Mouse (Mus musculus): Measurements from ENCODE around the gene Otx2.
"Not testable (repeated sequence)": the region's sequence is repeated elsewhere in the genome, so short reads cannot be mapped to it uniquely, and the experiment has no call there.

Otx2 gene

GRCm38 (mm10) chr14:48653676-48654510 is 19.7 kb downstream of the Otx2 start:
- DNase-seq (ENCODE audit: low spot score in 2 of 2) = no peak

- DNase-seq (ENCODE audit: low spot score in 2 of 2) = no peak
These were observed 20.5 kb downstream of the Otx2 start for GRCm38 (mm10) chr14:48653081-48653480.

- no peak for DNase-seq (ENCODE audit: low spot score in 2 of 2)
These were observed 21.4 kb downstream of the Otx2 start for GRCm38 (mm10) chr14:48652256-48652655.

GRCm38 (mm10) chr14:48651471-48652211 is 22.0 kb downstream of the Otx2 start:
- DNase-seq (ENCODE audit: low spot score in 2 of 2) = no peak

DNA sequence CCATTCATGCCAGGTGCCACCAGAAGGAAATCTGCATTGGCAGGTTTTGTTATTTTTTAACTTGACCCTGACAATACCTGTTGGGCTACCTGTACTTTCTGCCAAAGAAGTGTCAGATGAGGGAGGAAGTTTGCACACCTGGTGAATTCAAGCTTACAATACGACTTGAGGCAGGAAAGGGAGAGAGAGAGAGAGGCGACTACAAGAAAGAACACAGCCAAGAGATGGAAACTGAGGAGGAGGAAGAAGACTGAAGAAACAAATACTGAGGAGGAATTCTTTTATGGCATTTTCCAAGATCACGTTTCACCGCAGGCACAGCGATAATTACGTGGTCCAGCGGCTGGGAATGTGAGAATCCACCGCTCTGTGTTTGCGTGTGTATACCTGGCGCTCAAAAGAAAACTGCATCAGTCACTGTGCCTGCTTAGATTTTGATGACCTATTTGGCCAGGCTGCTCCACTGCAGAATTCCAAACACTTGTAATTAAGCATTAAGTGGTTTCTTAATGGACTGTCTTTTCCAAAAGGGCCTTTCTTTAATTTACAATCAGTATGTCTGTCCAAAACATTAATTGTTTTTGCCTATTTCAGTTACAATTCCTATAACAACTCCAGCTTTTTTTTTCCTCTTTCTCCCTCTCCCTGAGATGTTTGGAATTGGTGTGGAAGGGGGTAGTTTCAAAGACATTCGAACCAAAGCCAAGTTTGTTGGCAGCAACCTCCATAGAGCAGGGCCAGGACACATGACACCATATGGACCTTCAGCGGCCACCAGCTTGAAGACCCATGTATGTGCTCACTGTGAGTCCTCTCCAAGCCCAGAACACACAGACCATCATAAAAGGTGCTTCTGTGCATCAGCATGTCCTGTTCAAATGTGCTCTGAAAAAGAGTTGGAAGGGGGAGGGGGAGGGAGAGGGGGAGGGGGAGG is 31.9 kb downstream of the Otx2 start:
- DNase-seq (ENCODE audit: low spot score in 2 of 2) = no peak

DNA sequence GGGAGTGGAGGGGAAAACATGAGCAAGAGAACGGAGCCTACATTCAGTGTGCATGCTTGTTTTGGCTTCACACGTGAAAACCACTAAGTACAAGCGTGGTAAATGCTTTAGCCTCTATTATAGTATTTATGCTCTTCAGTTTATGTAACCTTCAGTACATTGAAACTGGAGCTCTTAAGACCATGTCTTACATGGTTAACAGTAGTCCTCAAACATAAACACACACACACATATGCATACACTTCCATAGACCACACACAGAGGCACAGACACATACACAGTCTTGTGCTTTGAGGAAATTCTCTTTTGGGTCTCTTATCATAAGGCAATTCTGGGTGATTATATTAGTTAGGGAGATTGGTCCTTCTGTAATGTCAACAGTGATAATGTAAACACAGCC is 40.5 kb downstream of the Otx2 start:
- DNase-seq (ENCODE audit: low spot score in 2 of 2) = no peak

DNA sequence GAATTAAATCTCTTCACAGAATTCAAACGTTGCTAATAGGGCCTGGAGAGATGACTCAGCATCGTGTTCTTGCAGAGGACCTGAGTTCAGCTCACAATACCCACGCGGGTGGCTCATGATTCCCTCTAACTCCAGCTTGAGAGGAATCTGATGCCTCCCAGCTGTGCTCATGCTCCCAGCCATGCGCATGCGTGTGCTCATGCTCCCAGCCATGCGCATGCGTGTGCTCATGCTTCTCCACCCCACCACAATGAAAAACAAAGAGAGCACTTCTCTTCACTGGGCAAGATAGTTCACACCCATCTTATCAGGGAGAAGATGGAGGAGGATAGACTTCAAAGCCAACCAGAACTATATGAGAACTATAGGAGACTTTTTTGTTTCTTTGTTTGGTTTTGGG is 41.3 kb downstream of the Otx2 start:
- DNase-seq (ENCODE audit: low spot score in 2 of 2) = no peak

GRCm38 (mm10) chr14:48631486-48631885 is 42.1 kb downstream of the Otx2 start:
- no peak for DNase-seq (ENCODE audit: low spot score in 2 of 2)

DNA sequence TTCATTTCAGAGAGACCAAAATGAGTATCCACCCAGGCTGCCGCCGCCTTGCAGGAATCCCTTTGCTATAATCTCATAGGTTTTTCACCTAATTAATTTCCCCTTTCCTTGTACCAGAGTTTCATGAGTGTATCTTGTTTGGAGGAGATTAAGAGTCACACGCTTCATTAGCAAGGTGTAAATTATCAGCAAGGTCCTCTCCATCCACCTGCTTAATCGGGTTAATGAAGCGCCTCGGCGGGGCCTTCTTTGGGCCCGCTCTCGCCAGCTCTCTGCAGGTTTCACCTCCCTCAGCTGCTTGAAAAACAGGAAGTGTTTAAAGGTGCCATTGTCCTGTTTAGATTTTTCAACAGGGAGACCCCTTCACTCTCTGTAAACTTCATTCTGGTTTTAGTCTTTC is 44.2 kb downstream of the Otx2 start:
- DNase-seq (ENCODE audit: low spot score in 2 of 2) = no peak

GRCm38 (mm10) chr14:48626271-48626670 is 47.3 kb downstream of the Otx2 start:
- DNase-seq (ENCODE audit: low spot score in 2 of 2) = no peak

GRCm38 (mm10) chr14:48625331-48625694 is 48.3 kb downstream of the Otx2 start:
- DNase-seq (ENCODE audit: low spot score in 2 of 2) = no peak

GRCm38 (mm10) chr14:48624596-48625330 is 48.9 kb downstream of the Otx2 start:
- DNase-seq (ENCODE audit: low spot score in 2 of 2) = no peak

DNA sequence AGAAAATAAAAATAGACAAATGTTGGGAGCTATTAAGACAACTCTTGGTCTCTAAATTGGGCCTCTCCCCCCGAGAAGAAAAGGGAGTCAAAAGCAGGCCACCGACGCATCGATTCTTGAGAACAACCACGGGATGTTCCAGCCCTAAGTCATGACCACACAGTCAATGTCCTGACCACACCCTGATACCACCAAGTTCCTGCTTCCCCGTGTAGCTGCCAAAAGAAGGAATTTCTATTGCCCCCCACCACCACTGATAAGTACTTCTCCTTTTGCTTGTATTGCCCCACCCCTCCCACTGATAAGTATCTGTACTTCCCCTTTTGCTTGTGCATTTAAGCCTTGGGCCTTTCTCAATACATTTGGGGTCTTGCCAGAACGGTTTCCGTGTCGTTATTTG is 50.9 kb downstream of the Otx2 start:
- not testable (repeated sequence) for DNase-seq (ENCODE audit: low spot score in 2 of 2)

DNA sequence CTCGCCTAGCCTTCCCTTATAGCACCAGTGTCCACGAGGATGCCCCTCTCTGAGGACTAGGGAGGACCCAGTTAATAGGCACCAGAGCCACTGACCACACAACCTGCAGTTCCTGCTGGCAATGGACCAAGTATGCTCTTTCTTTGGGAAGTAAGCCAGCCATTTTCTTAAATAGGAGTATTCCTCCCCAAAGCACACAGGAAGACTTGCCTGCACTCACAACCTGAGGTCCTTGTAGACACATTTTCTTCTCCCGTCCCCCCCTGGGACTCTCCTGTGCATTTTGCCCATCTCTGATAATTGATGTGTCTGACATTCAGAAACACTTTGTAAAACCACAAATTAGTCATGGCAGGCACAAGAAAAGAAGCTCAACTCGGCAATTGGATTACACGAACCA is 57.3 kb downstream of the Otx2 start:
- no peak for DNase-seq (ENCODE audit: low spot score in 2 of 2)

DNA sequence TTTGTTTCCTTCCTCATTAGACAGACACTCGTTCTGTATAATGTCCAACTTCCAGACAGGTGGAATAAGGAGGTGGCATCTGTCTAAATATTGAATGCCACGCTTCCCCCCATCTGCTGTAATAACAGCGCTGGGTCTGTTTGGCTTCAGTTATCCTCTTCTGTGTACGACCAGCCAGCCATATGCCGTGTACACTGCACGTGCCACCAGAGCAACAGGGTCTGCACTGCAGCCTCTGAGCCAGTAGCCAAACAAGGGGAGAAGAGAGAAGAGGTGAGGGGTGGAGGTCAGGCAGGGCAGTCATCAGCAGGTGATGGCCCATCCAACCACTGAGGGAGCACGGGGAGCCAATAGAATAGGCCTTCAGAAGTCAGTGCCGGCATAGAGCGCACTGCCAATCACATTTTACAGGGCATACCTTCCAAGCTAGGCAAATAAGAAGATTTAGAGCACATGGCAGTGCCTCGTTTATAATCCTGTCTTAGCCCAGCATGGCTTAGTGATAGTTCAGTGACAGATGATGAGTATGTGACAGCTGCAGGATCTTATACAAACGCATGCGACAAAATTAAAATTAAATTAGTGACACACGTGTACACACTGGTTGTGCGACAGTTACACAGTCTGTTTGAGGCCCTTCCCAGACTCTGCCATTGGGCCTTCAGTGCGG is 64.8 kb downstream of the Otx2 start:
- DNase-seq (ENCODE audit: low spot score in 2 of 2) = no peak
